Mouse (Mus musculus): ENCODE measurements around the gene Marveld2. TPM values are rescaled to one million over a fixed set of nuclear protein-coding genes. Genes with fewer than 3 reads are reported as not detected.

Gene Marveld2
- total RNA-seq, 2 experiments from 2014 or later, result 0.51 to 0.64 TPM

GRCm38 (mm10) chr13:100594041-100594792 lies 22.6 kb downstream of the Marveld2 start:
- peak overlapping the region; percentile 54 for H3K4me3 ChIP-seq
- DNase-seq, result no peak
- H3K27ac ChIP-seq, result peak overlapping the region; percentile 82
- intact Hi-C loops (cut with DNase I), result no loop called here
- peak; percentile 13; the same call in 1 of the 2 replicates for TF ChIP-seq CTCF (IDR thresholded peaks at IDR 0.05)

GRCm38 (mm10) chr13:100588646-100589045 lies 28.1 kb downstream of the Marveld2 start:
- no peak overlapping the region for H3K4me3 ChIP-seq
- intact Hi-C loops (cut with DNase I), result no loop called here
- TF ChIP-seq CTCF (IDR thresholded peaks at IDR 0.05), result no peak
- H3K27ac ChIP-seq, result no peak overlapping the region
- no peak for DNase-seq

- Histone ChIP-seq H3K4me3 (no peak overlapping the region), H3K27ac (no peak overlapping the region)
- no peak for DNase-seq
- TF ChIP-seq CTCF (IDR thresholded peaks at IDR 0.05), result no peak
- intact Hi-C loops (cut with DNase I), result no loop called here
Observed at GRCm38 (mm10) chr13:100582144-100582543, 34.6 kb downstream of the Marveld2 start.

- no peak for DNase-seq
- TF ChIP-seq CTCF (IDR thresholded peaks at IDR 0.05), result no peak
- intact Hi-C loops (cut with DNase I), result no loop called here
- Histone ChIP-seq H3K27ac (no peak overlapping the region), H3K4me3 (no peak overlapping the region)
Observed at GRCm38 (mm10) chr13:100581701-100582100, 35.1 kb downstream of the Marveld2 start.

GRCm38 (mm10) chr13:100579951-100580350 lies 36.8 kb downstream of the Marveld2 start:
- Histone ChIP-seq H3K27ac (no peak overlapping the region), H3K4me3 (no peak overlapping the region)
- intact Hi-C loops (cut with DNase I), result no loop called here
- DNase-seq, result no peak
- no peak for TF ChIP-seq CTCF (IDR thresholded peaks at IDR 0.05)

- no peak for TF ChIP-seq CTCF (IDR thresholded peaks at IDR 0.05)
Observed at GRCm38 (mm10) chr13:100579220-100579619, 37.6 kb downstream of the Marveld2 start.

GRCm38 (mm10) chr13:100575950-100576349 lies 40.8 kb downstream of the Marveld2 start:
- intact Hi-C loops (cut with DNase I), result no loop called here
- no peak overlapping the region for H3K4me3 ChIP-seq
- H3K27ac ChIP-seq, result no peak overlapping the region
- TF ChIP-seq CTCF (IDR thresholded peaks at IDR 0.05), result no peak
- DNase-seq, result no peak

More at GRCm38 (mm10) chr13:100579220-100579619, 37.6 kb downstream of the Marveld2 start:
- no peak for DNase-seq
- intact Hi-C loops (cut with DNase I), result no loop called here
- Histone ChIP-seq H3K4me3 (no peak overlapping the region), H3K27ac (no peak overlapping the region)

GRCm38 (mm10) chr13:100570713-100571112 lies 46.1 kb downstream of the Marveld2 start:
- no peak for DNase-seq

GRCm38 (mm10) chr13:100568359-100568758 lies 48.4 kb downstream of the Marveld2 start:
- no peak overlapping the region for H3K27ac ChIP-seq
- intact Hi-C loops (cut with DNase I), result no loop called here
- no peak for TF ChIP-seq CTCF (IDR thresholded peaks at IDR 0.05)
- H3K4me3 ChIP-seq, result no peak overlapping the region
- no peak for DNase-seq

More at GRCm38 (mm10) chr13:100570713-100571112, 46.1 kb downstream of the Marveld2 start:
- H3K4me3 ChIP-seq, result no peak overlapping the region
- H3K27ac ChIP-seq, result no peak overlapping the region
- TF ChIP-seq CTCF (IDR thresholded peaks at IDR 0.05), result no peak
- intact Hi-C loops (cut with DNase I), result no loop called here

GRCm38 (mm10) chr13:100559449-100559848 lies 57.3 kb downstream of the Marveld2 start:
- intact Hi-C loops (cut with DNase I), result no loop called here
- no peak overlapping the region for H3K27ac ChIP-seq
- H3K4me3 ChIP-seq, result no peak overlapping the region
- no peak for TF ChIP-seq CTCF (IDR thresholded peaks at IDR 0.05)
- DNase-seq, result no peak

- H3K4me3 ChIP-seq, result no peak overlapping the region
- DNase-seq, result no peak
- no peak overlapping the region for H3K27ac ChIP-seq
- intact Hi-C loops (cut with DNase I), result no loop called here
- TF ChIP-seq CTCF (IDR thresholded peaks at IDR 0.05), result no peak
Observed at GRCm38 (mm10) chr13:100557011-100557410, 59.8 kb downstream of the Marveld2 start.

- peak overlapping the region; percentile 74 for H3K4me3 ChIP-seq
- DNase-seq, result no peak
- no peak overlapping the region for H3K27ac ChIP-seq
- TF ChIP-seq CTCF (IDR thresholded peaks at IDR 0.05), result no peak
- intact Hi-C loops (cut with DNase I), result no loop called here
Observed at GRCm38 (mm10) chr13:100553042-100553437, 63.7 kb downstream of the Marveld2 start.

GRCm38 (mm10) chr13:100552369-100553041 lies 64.3 kb downstream of the Marveld2 start, which contains the start of gene Ocln:
Ocln (minus strand) TSS chr13:100552718.
- intact Hi-C loops (cut with DNase I), result no loop called here
- H3K4me3 ChIP-seq, result peak within 1 kb of the TSS; percentile 74

More at GRCm38 (mm10) chr13:100552369-100553041, 64.3 kb downstream of the Marveld2 start, which contains the start of gene Ocln:
- no peak within 1 kb of the TSS for H3K27ac ChIP-seq
- no peak for TF ChIP-seq CTCF (IDR thresholded peaks at IDR 0.05)
- peak; percentile 15 for DNase-seq
